Mouse (Mus musculus) intestine, embryonic 16.5 days (tissue): ENCODE data around the gene Kif18a. TPM values are rescaled to one million over a fixed set of nuclear protein-coding genes. Genes with fewer than 3 reads are reported as not detected.

ENCODE experiments used
- ATAC-seq: fragments of 200-750 bp; cut with Nextera tagmentation; 2 replicates; pipeline ENCODE4 v1.8.0; 2017; ENCODE audit warnings: moderate TSS enrichment, moderate library complexity
- H3K27ac ChIP-seq: fragments of 300-500 bp; sonication (generic); 2 replicates; pipeline ENCODE4 v1.5.1; 2014; ENCODE audit warnings: mild to moderate bottlenecking, low read length
- H3K27me3 ChIP-seq: fragments of 300-500 bp; sonication (generic); replicated peaks from 2 replicates; pipeline ENCODE4 v1.6.1; 2014; ENCODE audit warnings: low read length, control low read depth, mixed read lengths; ENCODE audit not compliant: control insufficient read depth, insufficient read depth
- H3K36me3 ChIP-seq: fragments of 300-500 bp; sonication (generic); 2 replicates; pipeline ENCODE4 v1.6.1; 2014; ENCODE audit warnings: low read length, control low read depth; ENCODE audit not compliant: control insufficient read depth, insufficient read depth
- H3K4me1 ChIP-seq: fragments of 300-500 bp; sonication (generic); 2 replicates; pipeline ENCODE4 v1.6.1; 2014; ENCODE audit warnings: low read length, control low read depth, mixed read lengths; ENCODE audit not compliant: control insufficient read depth, insufficient read depth
- H3K4me2 ChIP-seq: fragments of 300-500 bp; sonication (generic); 2 replicates; pipeline ENCODE4 v1.6.1; 2014; ENCODE audit warnings: low read depth, low read length, control low read depth
- H3K4me3 ChIP-seq: fragments of 300-500 bp; sonication (generic); 2 replicates; pipeline ENCODE4 v1.5.1; 2014; ENCODE audit warnings: mild to moderate bottlenecking, low read length
- H3K9ac ChIP-seq: fragments of 300-500 bp; sonication (generic); 2 replicates; pipeline ENCODE4 v1.6.1; 2014; ENCODE audit warnings: low read depth, low read length
- H3K9me3 ChIP-seq: fragments of 300-500 bp; sonication (generic); 2 replicates; pipeline ENCODE4 v1.6.1; 2016; ENCODE audit warnings: low read length, control low read depth; ENCODE audit not compliant: control insufficient read depth
- WGBS: fragments of 180-500 bp; shearing (Covaris S2); extraction: QIAGEN DNeasy Blood & Tissue Kit; methylation state at CpG from one replicate; pipeline ENCODE4 v1.1.7; 2014; 5-methylcytosine and 5-hydroxymethylcytosine counted together
- polyA plus RNA-seq: library from polyadenylated mRNA; unstranded; fragments of >200 nt; fragmentation: Nextera tagmentation; extraction: Ambion mirVana; gene quantifications from 2 replicates; pipeline ENCODE4 v1.2.1, GENCODE M21; 2015

Gene Kif18a
- polyA plus RNA-seq, result 11.0 and 12.7 TPM in 2 replicates

DNA sequence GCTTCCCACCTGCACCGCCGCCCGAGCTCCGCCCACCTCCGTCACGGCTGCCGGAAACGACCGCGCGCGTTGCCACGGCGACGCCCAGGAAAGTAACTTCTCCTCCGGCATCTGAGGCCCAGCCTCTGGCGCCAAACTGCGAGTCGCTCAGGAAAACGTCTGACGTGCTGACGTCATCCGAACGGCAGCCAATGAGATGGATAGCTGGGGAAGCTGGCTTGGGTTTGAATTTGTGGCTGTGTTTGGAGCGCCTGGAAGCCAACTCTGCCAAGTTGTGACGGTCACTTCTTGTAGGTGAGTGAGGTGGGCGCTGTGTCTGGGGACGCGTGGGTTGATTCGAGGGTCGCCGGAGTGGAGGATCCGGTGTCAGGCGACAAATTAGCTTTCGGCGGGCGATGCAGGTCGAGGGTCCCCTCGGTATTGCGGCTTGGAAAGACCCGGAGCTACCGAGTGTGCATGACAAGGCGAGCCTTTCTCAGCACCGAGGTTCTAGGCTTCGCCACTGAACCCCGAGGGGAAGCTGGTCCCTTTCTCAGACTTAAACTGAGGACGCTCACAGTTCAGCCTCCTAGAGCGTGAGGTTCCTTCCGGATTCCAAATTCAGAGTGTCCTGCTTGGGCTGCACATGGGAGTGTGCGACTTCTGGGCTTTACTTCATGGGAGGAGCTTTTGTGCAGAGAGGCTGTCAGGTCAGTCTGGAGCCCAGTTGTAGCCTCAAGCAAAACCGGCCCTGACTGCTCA is at the start of gene Kif18a, which contains the start of gene Mettl15:
TSS of gene Kif18a (plus strand) at position 139 of the 741 bp plus-strand sequence.
TSS of gene Mettl15 (minus strand) at position 149 of the 741 bp plus-strand sequence.
- H3K27me3 ChIP-seq, result no peaks in the 10 kb centered on the region
- H3K9me3 ChIP-seq, result no peaks in the 10 kb centered on the region
- peak within 1 kb of the TSS; percentile 77 for H3K27ac ChIP-seq
- no peaks in the 10 kb centered on the region for H3K36me3 ChIP-seq
- H3K9ac ChIP-seq, result peak within 1 kb of the TSS; percentile 77
- H3K4me1 ChIP-seq, result peaks cover 9% of the 10 kb centered on the region
- WGBS, result under 1% methylated on average over 51 of the region's 51 CpGs
- peak within 1 kb of the TSS; percentile 66 for H3K4me2 ChIP-seq
- peak; percentile 99 for ATAC-seq
- H3K4me3 ChIP-seq, result peak within 1 kb of the TSS; percentile 84

DNA sequence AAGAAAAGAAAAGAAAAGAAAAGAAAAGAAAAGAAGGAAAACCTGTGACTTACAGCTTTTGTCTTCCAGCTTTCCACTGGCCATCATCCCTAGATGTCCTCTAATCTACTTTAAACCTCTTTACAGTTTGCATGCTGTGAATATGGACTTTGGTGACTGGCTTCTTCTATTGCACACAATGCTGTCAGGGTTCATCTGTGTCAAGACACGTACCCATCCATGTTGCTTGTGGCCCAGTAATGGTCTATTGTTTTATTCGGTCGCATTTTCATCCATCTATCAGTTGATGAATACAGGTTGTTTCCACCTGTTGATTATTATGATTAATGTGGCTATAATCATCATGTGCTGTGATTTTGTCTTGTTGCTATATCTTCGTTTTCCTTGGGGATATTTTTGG is 46.7 kb upstream of the Kif18a start:
- no peak for ATAC-seq
- WGBS, result 87% methylated on average over 4 of the region's 4 CpGs
- H3K4me1 ChIP-seq, result no peaks in the 10 kb centered on the region
- no peak overlapping the region for H3K9ac ChIP-seq
- H3K27me3 ChIP-seq, result no peaks in the 10 kb centered on the region
- no peak overlapping the region for H3K4me2 ChIP-seq
- H3K4me3 ChIP-seq, result no peak overlapping the region
- no peak overlapping the region for H3K27ac ChIP-seq
- no peaks in the 10 kb centered on the region for H3K9me3 ChIP-seq
- no peaks in the 10 kb centered on the region for H3K36me3 ChIP-seq

DNA sequence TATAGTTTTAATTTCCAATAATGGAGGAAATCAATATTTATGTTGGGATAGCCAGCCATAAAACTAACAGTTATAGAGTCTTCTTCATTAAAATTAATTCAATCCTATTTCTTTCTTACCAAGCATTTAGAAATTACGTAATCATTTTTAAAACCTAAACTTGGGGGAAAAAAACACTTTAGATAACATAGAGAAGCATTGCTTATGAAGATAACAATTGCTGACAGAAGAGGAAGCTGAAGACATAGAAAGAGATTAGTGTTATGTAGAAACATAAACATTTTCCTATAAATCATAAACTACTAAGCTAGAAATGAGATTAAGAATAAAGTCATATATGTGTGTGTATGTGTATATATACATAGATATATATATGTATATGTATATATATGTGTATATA is 44.8 kb upstream of the Kif18a start:
- H3K9ac ChIP-seq, result no peak overlapping the region
- no peak overlapping the region for H3K4me2 ChIP-seq
- 84% methylated on average over 1 of the region's 1 CpGs for WGBS
- H3K36me3 ChIP-seq, result no peaks in the 10 kb centered on the region
- H3K4me1 ChIP-seq, result no peaks in the 10 kb centered on the region
- H3K4me3 ChIP-seq, result no peak overlapping the region
- no peak for ATAC-seq
- H3K27me3 ChIP-seq, result no peaks in the 10 kb centered on the region
- H3K9me3 ChIP-seq, result no peaks in the 10 kb centered on the region
- H3K27ac ChIP-seq, result no peak overlapping the region

DNA sequence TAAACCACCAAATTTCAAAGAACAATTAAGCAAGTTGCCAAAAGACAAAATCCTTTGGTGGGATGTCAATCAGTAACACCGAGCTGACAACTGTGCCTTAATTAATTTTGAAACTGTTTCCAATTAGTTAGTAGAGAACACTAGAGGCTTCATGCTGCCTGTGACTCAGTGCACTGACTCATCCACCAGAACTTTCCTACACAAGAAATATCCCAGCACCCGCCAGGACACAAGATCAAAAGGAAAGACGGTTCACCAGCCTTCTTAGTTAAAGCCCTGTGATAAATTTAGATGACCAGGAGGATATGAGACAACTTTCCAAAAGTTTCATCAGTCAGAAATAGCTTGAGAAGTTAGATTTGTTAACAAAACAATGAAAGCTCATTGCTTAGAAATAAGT is 38.6 kb upstream of the Kif18a start:
- no peak overlapping the region for H3K4me3 ChIP-seq
- H3K36me3 ChIP-seq, result no peaks in the 10 kb centered on the region
- no peaks in the 10 kb centered on the region for H3K9me3 ChIP-seq
- H3K9ac ChIP-seq, result no peak overlapping the region
- H3K4me2 ChIP-seq, result no peak overlapping the region
- ATAC-seq, result no peak
- WGBS, result 72% methylated on average over 3 of the region's 3 CpGs
- H3K4me1 ChIP-seq, result no peaks in the 10 kb centered on the region
- H3K27ac ChIP-seq, result no peak overlapping the region
- H3K27me3 ChIP-seq, result no peaks in the 10 kb centered on the region

DNA sequence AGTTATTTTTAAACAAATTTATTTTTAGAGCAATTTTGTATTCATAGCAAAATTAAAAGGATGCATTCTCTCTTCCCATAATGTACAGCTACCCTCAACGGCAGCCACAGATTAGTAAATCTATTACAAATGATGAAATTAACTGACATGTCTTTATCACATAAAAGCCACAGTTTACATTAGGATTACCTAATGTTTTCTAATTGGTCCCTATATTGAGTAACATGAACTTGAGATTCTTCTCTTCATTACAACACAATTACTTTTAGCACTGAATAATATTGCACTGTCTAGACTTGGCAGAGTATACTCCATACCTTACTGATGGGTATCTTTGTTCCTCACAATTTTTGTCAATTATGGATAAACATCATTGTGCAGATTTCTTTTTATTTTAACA is 17.8 kb upstream of the Kif18a start:
- no peaks in the 10 kb centered on the region for H3K9me3 ChIP-seq
- ATAC-seq, result no peak
- H3K36me3 ChIP-seq, result no peaks in the 10 kb centered on the region
- no peak overlapping the region for H3K4me2 ChIP-seq
- no peaks in the 10 kb centered on the region for H3K27me3 ChIP-seq
- 74% methylated on average over 1 of the region's 1 CpGs for WGBS
- no peak overlapping the region for H3K4me3 ChIP-seq
- no peaks in the 10 kb centered on the region for H3K4me1 ChIP-seq
- H3K9ac ChIP-seq, result no peak overlapping the region
- no peak overlapping the region for H3K27ac ChIP-seq

DNA sequence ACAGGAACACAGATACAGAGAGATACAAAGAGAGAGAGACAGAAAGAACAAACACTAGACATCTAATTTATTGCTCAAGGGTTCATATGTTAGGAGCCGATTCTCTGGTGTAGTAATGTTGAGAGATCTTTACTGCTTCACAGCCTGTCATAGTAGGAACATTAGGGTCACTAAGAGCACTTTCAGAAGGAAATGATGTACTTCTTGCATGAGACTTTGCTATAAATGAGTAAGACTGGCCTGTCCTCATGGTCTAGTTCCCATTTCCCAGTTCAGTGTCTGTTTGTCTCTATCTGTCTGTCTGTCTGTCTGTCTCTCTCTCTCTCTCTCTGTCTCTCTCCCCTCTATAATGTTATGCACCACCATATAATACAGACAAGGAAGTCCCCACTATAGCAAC is 7.4 kb upstream of the Kif18a start:
- Histone ChIP-seq H3K36me3 (no peaks in the 10 kb centered on the region), H3K9ac (no peak overlapping the region), H3K4me1 (no peaks in the 10 kb centered on the region), H3K4me2 (no peak overlapping the region), H3K27me3 (no peaks in the 10 kb centered on the region), H3K4me3 (no peak overlapping the region), H3K27ac (no peak overlapping the region), H3K9me3 (no peaks in the 10 kb centered on the region)
- WGBS, result 73% methylated on average over 1 of the region's 1 CpGs
- ATAC-seq, result no peak

DNA sequence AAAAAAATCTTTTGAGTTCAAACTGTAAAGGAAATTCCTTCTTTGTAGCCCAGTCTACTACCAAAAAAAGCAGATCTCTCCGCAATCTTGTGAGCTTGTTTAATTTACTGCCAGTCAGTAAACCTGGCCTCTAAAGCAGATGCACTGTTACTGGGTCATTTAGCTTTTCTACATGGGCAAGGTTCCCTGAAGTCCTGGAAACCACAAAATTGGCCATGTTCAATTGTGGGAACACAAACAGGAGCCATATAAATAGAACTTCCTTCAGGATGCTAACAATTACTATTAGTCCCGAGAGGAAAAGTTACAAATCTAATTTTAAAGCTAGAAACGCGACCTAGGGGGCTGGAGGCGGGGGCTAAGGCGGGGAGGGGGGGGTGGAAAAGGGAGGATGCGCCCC is 2.9 kb upstream of the Kif18a start:
- Histone ChIP-seq H3K9me3 (no peaks in the 10 kb centered on the region), H3K27me3 (no peaks in the 10 kb centered on the region), H3K4me2 (peak overlapping the region; percentile 61), H3K4me3 (peak overlapping the region; percentile 62), H3K27ac (no peak overlapping the region), H3K36me3 (no peaks in the 10 kb centered on the region), H3K4me1 (peaks cover 9% of the 10 kb centered on the region), H3K9ac (peak overlapping the region; percentile 81)
- 5% methylated on average over 7 of the region's 7 CpGs for WGBS
- no peak for ATAC-seq

DNA sequence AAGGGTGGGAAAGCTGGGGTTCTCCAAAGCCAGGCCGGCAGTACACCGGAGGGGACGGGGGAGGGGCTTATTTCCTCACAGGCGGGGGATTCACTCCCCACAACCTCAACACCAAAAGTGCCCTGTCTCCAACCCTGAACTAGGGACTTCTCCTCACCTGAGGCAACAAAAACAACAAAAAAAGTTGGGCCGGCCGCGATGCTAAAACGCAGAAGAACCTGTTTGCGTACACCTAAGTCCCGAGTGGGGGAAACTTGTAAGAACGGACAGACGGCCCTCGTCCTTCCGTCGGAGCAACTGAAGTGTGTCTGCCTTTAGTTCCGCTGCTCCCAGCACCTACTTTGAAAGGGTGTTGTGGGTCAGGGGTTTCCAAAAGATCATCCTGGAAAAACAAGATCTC is 2.5 kb upstream of the Kif18a start:
- no peak; the same call in 1 of the 2 replicates for ATAC-seq
- H3K36me3 ChIP-seq, result no peaks in the 10 kb centered on the region
- peak overlapping the region; percentile 62 for H3K4me3 ChIP-seq
- no peaks in the 10 kb centered on the region for H3K9me3 ChIP-seq
- H3K9ac ChIP-seq, result peak overlapping the region; percentile 81
- no peak overlapping the region for H3K27ac ChIP-seq
- H3K27me3 ChIP-seq, result no peaks in the 10 kb centered on the region
- peak overlapping the region; percentile 61 for H3K4me2 ChIP-seq
- 1% methylated on average over 16 of the region's 16 CpGs for WGBS
- H3K4me1 ChIP-seq, result peaks cover 9% of the 10 kb centered on the region

DNA sequence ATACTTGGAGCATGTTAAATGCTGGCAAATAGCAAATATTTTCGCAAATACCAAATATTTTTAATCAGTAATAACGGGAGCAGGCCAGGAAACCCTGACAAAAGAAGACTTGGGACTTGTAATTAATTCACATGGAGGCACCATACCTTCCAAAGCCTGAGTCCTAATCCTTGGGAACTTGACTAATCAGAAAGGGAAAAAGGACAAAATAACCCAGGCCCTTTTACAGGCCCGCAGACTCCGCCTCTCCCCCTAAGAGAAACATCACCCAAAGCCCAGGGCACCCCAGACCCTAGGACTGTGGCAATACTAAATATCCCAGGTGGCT is 302 bp upstream of the Kif18a start:
- peaks cover 9% of the 10 kb centered on the region for H3K4me1 ChIP-seq
- H3K4me3 ChIP-seq, result peak overlapping the region; percentile 84
- peak overlapping the region; percentile 49 for H3K4me2 ChIP-seq
- H3K9me3 ChIP-seq, result no peaks in the 10 kb centered on the region
- 0 out of 2 replicates have a peak overlapping the region, but pooled peaks have one; percentile 26 for H3K27ac ChIP-seq
- H3K27me3 ChIP-seq, result no peaks in the 10 kb centered on the region
- 3% methylated on average over 4 of the region's 4 CpGs for WGBS
- ATAC-seq, result no peak
- no peaks in the 10 kb centered on the region for H3K36me3 ChIP-seq
- peak overlapping the region; percentile 72 for H3K9ac ChIP-seq

DNA sequence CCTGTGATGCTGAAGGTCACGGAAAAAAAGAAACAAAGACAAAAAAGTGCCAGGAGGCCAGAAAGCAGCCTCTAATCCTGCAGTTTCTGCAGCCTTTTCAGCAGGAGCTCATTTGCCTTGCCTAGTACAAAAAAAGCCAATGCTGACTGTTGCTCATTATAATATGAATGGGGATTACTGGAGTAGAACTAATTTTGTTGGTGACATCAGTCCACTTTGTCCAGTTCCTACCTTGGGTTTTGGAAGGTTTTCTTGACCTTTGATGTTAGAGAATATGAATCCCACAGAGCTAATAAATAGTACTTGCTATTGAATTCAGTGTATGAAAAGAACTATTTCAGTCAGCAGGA is 778 bp downstream of the Kif18a start:
- H3K9me3 ChIP-seq, result no peaks in the 10 kb centered on the region

More for the DNA sequence above, 778 bp downstream of the Kif18a start:
- H3K27me3 ChIP-seq, result no peaks in the 10 kb centered on the region
- ATAC-seq, result no peak
- H3K36me3 ChIP-seq, result no peaks in the 10 kb centered on the region
- H3K27ac ChIP-seq, result peak overlapping the region; percentile 77
- WGBS, result 0% methylated on average over 1 of the region's 1 CpGs
- peak overlapping the region; percentile 77 for H3K9ac ChIP-seq
- peak overlapping the region; percentile 66 for H3K4me2 ChIP-seq
- H3K4me3 ChIP-seq, result peak overlapping the region; percentile 84
- H3K4me1 ChIP-seq, result peaks cover 9% of the 10 kb centered on the region
